In the genomic region with DNA sequence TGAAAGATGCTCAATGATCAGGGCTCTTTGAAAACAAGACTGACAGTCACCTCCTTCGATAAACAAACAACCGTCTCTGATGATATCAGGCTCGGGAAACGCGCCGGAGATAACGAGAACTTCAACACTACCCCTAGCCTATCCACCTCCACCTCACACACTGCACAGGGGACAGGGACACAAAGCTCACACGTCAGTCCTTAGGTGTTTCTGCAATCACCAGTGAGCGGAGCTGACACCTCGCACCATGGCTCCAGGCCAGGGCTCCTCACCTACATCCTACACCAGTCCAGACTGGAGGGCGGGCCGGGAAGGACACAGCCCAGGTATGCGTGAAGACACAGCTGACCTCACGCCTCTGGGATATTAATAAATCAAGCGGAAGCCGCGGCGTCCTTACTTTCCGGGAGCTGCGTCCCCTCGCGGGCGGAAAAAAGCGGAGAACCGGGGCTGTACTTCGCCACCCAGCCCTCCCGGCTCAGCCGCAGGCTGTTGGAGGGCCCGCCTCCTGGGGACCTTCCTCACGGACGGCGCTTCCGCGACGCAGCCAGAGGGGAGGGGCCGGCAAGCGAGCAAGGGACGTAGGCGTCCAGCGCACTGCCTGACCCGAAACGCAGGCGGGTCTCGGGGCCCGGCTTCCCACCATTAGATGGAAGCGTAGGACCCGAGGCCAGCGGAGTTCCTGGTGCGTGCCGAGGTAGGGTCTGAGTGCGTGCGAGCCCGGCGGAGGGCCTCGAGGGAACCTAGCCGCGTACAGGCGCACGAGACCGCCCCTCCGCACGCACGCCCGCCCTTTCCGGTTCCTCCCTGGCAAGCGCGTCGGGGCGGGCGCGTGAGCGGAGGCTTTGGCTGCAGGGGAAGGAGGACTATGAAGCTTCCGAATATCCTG, we compare ENCODE assay signal across 8 mouse cellular contexts. TPM values are rescaled to one million over a fixed set of nuclear protein-coding genes. Genes with fewer than 3 reads are reported as not detected.
DNase-seq lines count a peak whose midpoint lies in the region; ATAC-seq lines count a peak whose summit lies in the region.

A gene (plus strand): TSS at position 430 of the 889 bp plus-strand sequence.
A gene (minus strand): TSS at position 502 of the 889 bp plus-strand sequence.

- peak within 1 kb of the TSS; percentile 95 for H3K27ac ChIP-seq in embryonic facial prominence, embryonic 13.5 days
- H3K27ac ChIP-seq in limb, embryonic 13.5 days, result peak within 1 kb of the TSS; percentile 86
- peak within 1 kb of the TSS; percentile 99 for H3K27ac ChIP-seq in midbrain, embryonic 16.5 days (ENCODE audit: low read length)

- H3K27me3 ChIP-seq in embryonic facial prominence, embryonic 13.5 days, result no peaks in the 10 kb centered on the region
- H3K27me3 ChIP-seq in limb, embryonic 13.5 days, result no peaks in the 10 kb centered on the region
- H3K27me3 ChIP-seq in midbrain, embryonic 16.5 days (ENCODE audit: control insufficient read depth, insufficient read depth, low read depth, low read length), result no peaks in the 10 kb centered on the region

- peak within 1 kb of the TSS; percentile 97 for H3K4me3 ChIP-seq in embryonic facial prominence, embryonic 13.5 days
- peak within 1 kb of the TSS; percentile 96 for H3K4me3 ChIP-seq in limb, embryonic 13.5 days
- peak within 1 kb of the TSS; percentile 96 for H3K4me3 ChIP-seq in midbrain, embryonic 16.5 days (ENCODE audit: low read depth, low read length)

- H3K4me1 ChIP-seq in embryonic facial prominence, embryonic 13.5 days, result peaks cover 8% of the 10 kb centered on the region
- peaks cover 8% of the 10 kb centered on the region for H3K4me1 ChIP-seq in limb, embryonic 13.5 days
- peaks cover 11% of the 10 kb centered on the region for H3K4me1 ChIP-seq in midbrain, embryonic 16.5 days (ENCODE audit: control insufficient read depth, insufficient read depth, low read length)

- H3K36me3 ChIP-seq in embryonic facial prominence, embryonic 13.5 days, result peaks cover 23% of the 10 kb centered on the region
- H3K36me3 ChIP-seq in limb, embryonic 13.5 days, result peaks cover 25% of the 10 kb centered on the region
- peaks cover 9% of the 10 kb centered on the region; the same call in 1 of the 2 replicates for H3K36me3 ChIP-seq in midbrain, embryonic 16.5 days (ENCODE audit: control insufficient read depth, insufficient read depth, low read length)

- peak within 1 kb of the TSS; percentile 94 for H3K9ac ChIP-seq in embryonic facial prominence, embryonic 13.5 days
- peak within 1 kb of the TSS; percentile 91 for H3K9ac ChIP-seq in limb, embryonic 13.5 days
- H3K9ac ChIP-seq in midbrain, embryonic 16.5 days (ENCODE audit: low read depth, low read length), result peak within 1 kb of the TSS; percentile 85

- H3K4me2 ChIP-seq in embryonic facial prominence, embryonic 13.5 days, result peak within 1 kb of the TSS; percentile 90
- H3K4me2 ChIP-seq in limb, embryonic 13.5 days (replicated peaks), result peak within 1 kb of the TSS; percentile 93
- H3K4me2 ChIP-seq in midbrain, embryonic 16.5 days (ENCODE audit: low read length), result peak within 1 kb of the TSS; percentile 85

- DNase-seq in 3134 (ENCODE audit: extremely low read depth, insufficient read length, low spot score), result peak; percentile 94
- peak; percentile 97 for DNase-seq in adrenal gland, postnatal 36 days
- DNase-seq in heart, adult 18-20 months, result peak; percentile 95 to 98
- DNase-seq in kidney, adult 8-10 months, result peak; percentile 91 to 94
- peak; percentile 97 to 98 for DNase-seq in spleen, postnatal 10 days (ENCODE audit: low spot score in 2 of 2)

- no peaks in the 10 kb centered on the region for H3K9me3 ChIP-seq in embryonic facial prominence, embryonic 13.5 days
- no peaks in the 10 kb centered on the region for H3K9me3 ChIP-seq in limb, embryonic 13.5 days
- H3K9me3 ChIP-seq in midbrain, embryonic 16.5 days (replicated peaks; ENCODE audit: control insufficient read depth, low read length, poor library complexity, severe bottlenecking), result no peaks in the 10 kb centered on the region

- WGBS in embryonic facial prominence, embryonic 13.5 days, result under 1% methylated on average over 62 of the region's 73 CpGs
- under 1% methylated on average over 51 of the region's 73 CpGs for WGBS in limb, embryonic 13.5 days
- under 1% methylated on average over 68 of the region's 73 CpGs for WGBS in midbrain, embryonic 16.5 days

- ATAC-seq in embryonic facial prominence, embryonic 13.5 days (ENCODE audit: insufficient number of reproducible peaks, insufficient read depth, low FRiP score, low TSS enrichment, low read depth), result peak; percentile 96
- peak; percentile 98 for ATAC-seq in limb, embryonic 13.5 days (ENCODE audit: low FRiP score, low read depth)
- ATAC-seq in midbrain, embryonic 16.5 days, result peak; percentile 97

RNA-seq across cellular contexts. Expression of the first gene that starts in this region (rescaled TPM):
- 10 to 100 TPM; 68.9 to 84.4 TPM for total RNA-seq in adrenal gland, postnatal 36 days (2021)
- polyA plus RNA-seq in embryonic facial prominence, embryonic 13.5 days (2015; fragmentation: Nextera tagmentation; extraction: Ambion mirVana), result 295 and 310 TPM in 2 replicates
- 10 to 100 TPM; 59.8 to 63.5 TPM for total RNA-seq in heart, adult 18-20 months (2021)
- 282 and 298 TPM in 2 replicates for polyA plus RNA-seq in limb, embryonic 13.5 days (2015; fragmentation: Nextera tagmentation; extraction: Ambion mirVana)
- 307 and 315 TPM in 2 replicates for polyA plus RNA-seq in midbrain, embryonic 16.5 days (2015; fragmentation: Nextera tagmentation; extraction: Ambion mirVana)

RNA-seq across cellular contexts. Expression of the second gene that starts in this region (rescaled TPM):
- total RNA-seq in adrenal gland, postnatal 36 days (2021), result 10 to 100 TPM; 21.0 to 22.7 TPM
- polyA plus RNA-seq in embryonic facial prominence, embryonic 13.5 days (2015; fragmentation: Nextera tagmentation; extraction: Ambion mirVana), result 23.6 and 24.2 TPM in 2 replicates
- total RNA-seq in heart, adult 18-20 months (2021), result 10 to 100 TPM; 15.0 to 17.1 TPM
- 24.5 and 26.2 TPM in 2 replicates for polyA plus RNA-seq in limb, embryonic 13.5 days (2015; fragmentation: Nextera tagmentation; extraction: Ambion mirVana)
- polyA plus RNA-seq in midbrain, embryonic 16.5 days (2015; fragmentation: Nextera tagmentation; extraction: Ambion mirVana), result 18.0 and 18.4 TPM in 2 replicates

Comparison
In these comparisons a context has a peak if more than half of its experiments do, and no peak if none do; other contexts are left out.
1. Peak in every context shown above with its lines: DNase-seq, ATAC-seq, H3K4me3 ChIP-seq and H3K27ac ChIP-seq.